Comparison of ENCODE assay signal across 8 mouse cellular contexts in the genomic region with DNA sequence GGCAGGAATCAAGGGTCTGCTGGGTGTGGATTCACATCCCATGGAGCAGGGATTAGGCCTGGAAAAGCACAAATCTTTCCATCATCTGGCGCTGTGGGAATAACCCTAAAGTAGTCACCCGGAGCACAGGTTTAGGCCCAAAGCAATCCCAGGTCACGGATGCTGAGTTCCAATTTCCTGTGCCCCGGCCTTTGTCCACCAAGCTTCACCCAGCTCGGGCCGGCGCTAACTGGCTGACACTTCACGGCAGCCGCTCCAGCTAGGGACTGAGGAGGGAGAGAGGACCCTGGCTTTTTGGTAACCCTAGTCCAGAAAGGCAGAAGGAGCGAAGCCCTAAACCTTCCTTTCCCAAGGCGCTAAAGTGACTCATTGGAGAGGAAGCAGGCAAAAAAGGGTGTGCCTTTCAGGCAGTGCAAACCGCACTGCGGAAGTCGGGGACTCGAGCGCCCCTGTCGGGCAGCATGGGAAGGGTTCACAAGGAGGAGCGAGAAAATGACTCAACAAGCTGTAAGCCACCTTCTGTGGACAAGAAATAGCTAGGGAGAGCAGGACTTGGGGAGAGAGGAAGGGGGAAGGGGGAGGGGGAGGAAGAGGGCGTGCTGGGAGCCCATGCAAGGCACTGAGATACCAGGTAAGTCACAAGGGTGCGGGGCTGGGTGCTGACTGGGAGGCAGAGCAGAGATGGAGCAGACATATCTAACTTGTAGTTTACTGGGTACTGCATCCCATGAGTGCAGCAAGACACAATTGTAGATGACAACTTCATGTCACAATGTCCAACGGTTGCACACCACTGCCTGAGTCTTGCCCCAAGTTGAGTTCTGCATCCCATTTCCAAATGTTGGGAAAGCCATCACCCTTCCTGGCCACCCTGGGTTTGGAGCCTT. TPM values are rescaled to one million over a fixed set of nuclear protein-coding genes. Genes with fewer than 3 reads are reported as not detected.
A peak's percentile ranks its signal among the peaks of the same experiment; 100 is the strongest.
DNase-seq lines count a peak whose midpoint lies in the region; ATAC-seq and TF ChIP-seq lines count a peak whose summit lies in the region.

No protein-coding gene starts in this region.

- H3K27me3 ChIP-seq in erythroblast, embryonic 14.5 days (ENCODE audit: control insufficient read depth) = no peaks in the 10 kb centered on the region
- no peaks in the 10 kb centered on the region for H3K27me3 ChIP-seq in heart, embryonic 12.5 days (replicated peaks)
- H3K27me3 ChIP-seq in kidney, postnatal 0 days (ENCODE audit: insufficient read depth, low read length) = no peaks in the 10 kb centered on the region
- H3K27me3 ChIP-seq in liver, embryonic 12.5 days (replicated peaks) = no peaks in the 10 kb centered on the region
- H3K27me3 ChIP-seq in stomach, embryonic 16.5 days (ENCODE audit: control insufficient read depth, insufficient read depth, low read length) = no peaks in the 10 kb centered on the region

- H3K36me3 ChIP-seq in erythroblast, embryonic 14.5 days (ENCODE audit: control insufficient read depth) = no peaks in the 10 kb centered on the region
- no peaks in the 10 kb centered on the region for H3K36me3 ChIP-seq in heart, embryonic 12.5 days
- no peaks in the 10 kb centered on the region for H3K36me3 ChIP-seq in kidney, postnatal 0 days (ENCODE audit: insufficient read depth, low read length)
- H3K36me3 ChIP-seq in liver, embryonic 12.5 days = no peaks in the 10 kb centered on the region
- no peaks in the 10 kb centered on the region for H3K36me3 ChIP-seq in stomach, embryonic 16.5 days (ENCODE audit: control insufficient read depth, insufficient read depth, low read length)

- H3K4me1 ChIP-seq in erythroblast, embryonic 14.5 days (ENCODE audit: control insufficient read depth) = peaks cover 39% of the 10 kb centered on the region
- peaks cover 46% of the 10 kb centered on the region for H3K4me1 ChIP-seq in heart, embryonic 12.5 days (replicated peaks)
- H3K4me1 ChIP-seq in kidney, postnatal 0 days (replicated peaks; ENCODE audit: insufficient read depth, low read length) = peaks cover 27% of the 10 kb centered on the region
- peaks cover 69% of the 10 kb centered on the region for H3K4me1 ChIP-seq in liver, embryonic 12.5 days
- H3K4me1 ChIP-seq in stomach, embryonic 16.5 days (ENCODE audit: control insufficient read depth, insufficient read depth, low read length) = peaks cover 14% of the 10 kb centered on the region

- WGBS in heart, embryonic 12.5 days = 20% methylated on average over 21 of the region's 21 CpGs
- 11% methylated on average over 21 of the region's 21 CpGs for WGBS in kidney, postnatal 0 days
- 12% methylated on average over 21 of the region's 21 CpGs for WGBS in liver, embryonic 12.5 days (ENCODE audit: insufficient replicate concordance)
- 19% methylated on average over 21 of the region's 21 CpGs for WGBS in stomach, embryonic 16.5 days

- ATAC-seq in heart, embryonic 12.5 days (ENCODE audit: insufficient number of reproducible peaks, low FRiP score) = peak; percentile 79
- ATAC-seq in kidney, postnatal 0 days (replicated peaks; ENCODE audit: low FRiP score, low read depth) = peak; percentile 47
- peak; percentile 80 for ATAC-seq in liver, embryonic 12.5 days
- ATAC-seq in stomach, embryonic 16.5 days (ENCODE audit: insufficient read depth, low FRiP score) = peak; percentile 86

- peak; percentile 90 for TF ChIP-seq CTCF in kidney, postnatal 0 days (IDR thresholded peaks at IDR 0.05; ENCODE audit: low read depth)

- peak overlapping the region; percentile 60 for H3K4me3 ChIP-seq in erythroblast, embryonic 14.5 days (replicated peaks)
- peak overlapping the region; percentile 28 for H3K4me3 ChIP-seq in heart, embryonic 12.5 days
- peak overlapping the region; percentile 16; the same call in 1 of the 2 replicates for H3K4me3 ChIP-seq in kidney, postnatal 0 days (replicated peaks; ENCODE audit: low read depth, low read length)
- peak overlapping the region; percentile 42 for H3K4me3 ChIP-seq in liver, embryonic 12.5 days
- H3K4me3 ChIP-seq in stomach, embryonic 16.5 days (replicated peaks; ENCODE audit: low read length) = peak overlapping the region; percentile 30

- no peaks in the 10 kb centered on the region for H3K9me3 ChIP-seq in erythroblast, embryonic 14.5 days (ENCODE audit: control insufficient read depth, low read length)
- H3K9me3 ChIP-seq in heart, embryonic 12.5 days (replicated peaks) = no peaks in the 10 kb centered on the region
- no peaks in the 10 kb centered on the region for H3K9me3 ChIP-seq in kidney, postnatal 0 days (replicated peaks; ENCODE audit: low read length)
- no peaks in the 10 kb centered on the region for H3K9me3 ChIP-seq in liver, embryonic 12.5 days (replicated peaks)
- no peaks in the 10 kb centered on the region for H3K9me3 ChIP-seq in stomach, embryonic 16.5 days (replicated peaks; ENCODE audit: control insufficient read depth, low read length)

- peak overlapping the region; percentile 70 for H3K9ac ChIP-seq in heart, embryonic 12.5 days
- peak overlapping the region; percentile 50; the same call in 1 of the 2 replicates for H3K9ac ChIP-seq in kidney, postnatal 0 days (ENCODE audit: low read depth, low read length)
- H3K9ac ChIP-seq in liver, embryonic 12.5 days = peak overlapping the region; percentile 73
- H3K9ac ChIP-seq in stomach, embryonic 16.5 days (ENCODE audit: low read length) = peak overlapping the region; percentile 75

- H3K27ac ChIP-seq in heart, embryonic 12.5 days (ENCODE audit: poor library complexity, severe bottlenecking) = peak overlapping the region; percentile 85
- H3K27ac ChIP-seq in kidney, postnatal 0 days = peak overlapping the region; percentile 93
- peak overlapping the region; percentile 86 for H3K27ac ChIP-seq in liver, embryonic 12.5 days
- peak overlapping the region; percentile 94 for H3K27ac ChIP-seq in stomach, embryonic 16.5 days (ENCODE audit: low read length)

- H3K4me2 ChIP-seq in heart, embryonic 12.5 days = peak overlapping the region; percentile 64
- peak overlapping the region; percentile 55 for H3K4me2 ChIP-seq in kidney, postnatal 0 days (ENCODE audit: low read length)
- peak overlapping the region; percentile 72 for H3K4me2 ChIP-seq in liver, embryonic 12.5 days
- peak overlapping the region; percentile 50 for H3K4me2 ChIP-seq in stomach, embryonic 16.5 days (ENCODE audit: low read depth, low read length)

- peak; percentile 93 for DNase-seq in CD4-positive, CD25-positive, alpha-beta regulatory T cell, adult 2 months (ENCODE audit: low read depth, low spot score)
- DNase-seq in brain, embryonic 18.5 days (ENCODE audit: low read depth, low spot score) = peak; percentile 54
- DNase-seq in kidney, postnatal 0 days (ENCODE audit: low spot score) = peak; percentile 97
- peak; percentile 92 for DNase-seq in naive thymus-derived CD4-positive, alpha-beta T cell, adult 2 months (ENCODE audit: low read depth)

RNA-seq across cellular contexts. Expression of a gene that starts 46.7 kb away (rescaled TPM):
- 8.2 TPM in 2 replicates for polyA plus RNA-seq in erythroblast, embryonic 14.5 days (2012)
- polyA plus RNA-seq in heart, embryonic 12.5 days (2016; fragmentation: Nextera tagmentation; extraction: Ambion mirVana) = 68.1 and 68.9 TPM in 2 replicates
- 63.5 and 65.1 TPM in 2 replicates for polyA plus RNA-seq in kidney, postnatal 0 days (2015; fragmentation: Nextera tagmentation; extraction: Ambion mirVana)
- 38.3 and 39.7 TPM in 2 replicates for polyA plus RNA-seq in liver, embryonic 12.5 days (2016; fragmentation: Nextera tagmentation; extraction: Ambion mirVana)
- 66.3 and 67.8 TPM in 2 replicates for polyA plus RNA-seq in stomach, embryonic 16.5 days (2015; fragmentation: Nextera tagmentation; extraction: Ambion mirVana)

RNA-seq across cellular contexts. Expression of a gene that starts 57.1 kb away (rescaled TPM):
- 0.74 and 0.75 TPM in 2 replicates for polyA plus RNA-seq in erythroblast, embryonic 14.5 days (2012)
- polyA plus RNA-seq in heart, embryonic 12.5 days (2016; fragmentation: Nextera tagmentation; extraction: Ambion mirVana) = 33.7 and 34.2 TPM in 2 replicates
- 31.6 and 35.9 TPM in 2 replicates for polyA plus RNA-seq in kidney, postnatal 0 days (2015; fragmentation: Nextera tagmentation; extraction: Ambion mirVana)
- 22.1 and 24.2 TPM in 2 replicates for polyA plus RNA-seq in liver, embryonic 12.5 days (2016; fragmentation: Nextera tagmentation; extraction: Ambion mirVana)
- polyA plus RNA-seq in stomach, embryonic 16.5 days (2015; fragmentation: Nextera tagmentation; extraction: Ambion mirVana) = 27.4 and 29.5 TPM in 2 replicates

RNA-seq across cellular contexts. Expression of a gene that starts 59.7 kb away (rescaled TPM):
- 0.07 TPM in 1 of 2 replicates, not detected in the other for polyA plus RNA-seq in erythroblast, embryonic 14.5 days (2012)
- polyA plus RNA-seq in heart, embryonic 12.5 days (2016; fragmentation: Nextera tagmentation; extraction: Ambion mirVana) = 3.5 and 3.9 TPM in 2 replicates
- polyA plus RNA-seq in kidney, postnatal 0 days (2015; fragmentation: Nextera tagmentation; extraction: Ambion mirVana) = 19.9 and 24.5 TPM in 2 replicates
- 7.5 and 7.7 TPM in 2 replicates for polyA plus RNA-seq in liver, embryonic 12.5 days (2016; fragmentation: Nextera tagmentation; extraction: Ambion mirVana)
- 5.1 and 5.5 TPM in 2 replicates for polyA plus RNA-seq in stomach, embryonic 16.5 days (2015; fragmentation: Nextera tagmentation; extraction: Ambion mirVana)

Comparison
In these comparisons a context has a peak if more than half of its experiments do, and no peak if none do; other contexts are left out.
1. Peak in every context shown above with its lines: DNase-seq, ATAC-seq, H3K4me3 ChIP-seq and H3K27ac ChIP-seq.
2. RNA of a gene that starts 57.1 kb away (polyA plus RNA-seq): 33.7 to 34.2 TPM in heart, embryonic 12.5 days, 31.6 to 35.9 TPM in kidney, postnatal 0 days, 27.4 to 29.5 TPM in stomach, embryonic 16.5 days and 22.1 to 24.2 TPM in liver, embryonic 12.5 days; 0.74 to 0.75 TPM in erythroblast, embryonic 14.5 days; every median in the first group is over 10 times any median in the second.